Mouse (Mus musculus) cerebellum, adult 2 months (tissue): ENCODE data around the gene Itgb2. TPM values are rescaled to one million over a fixed set of nuclear protein-coding genes. Genes with fewer than 3 reads are reported as not detected.

Experiments used
- DNase-seq, 2 experiments: peaks; one replicate each; pipeline ENCODE4 v3.0.0; 2021
- H3K27ac ChIP-seq: fragments of 200-500 bp; 2 replicates; pipeline ENCODE4 v1.5.1; 2012; ENCODE audit warnings: low read length, control low read depth, inconsistent platforms; ENCODE audit not compliant: insufficient read depth
- H3K27me3 ChIP-seq: fragments of 200-500 bp; 2 replicates; pipeline ENCODE4 v1.6.1; 2012; ENCODE audit warnings: inconsistent platforms, mild to moderate bottlenecking, low read length, moderate library complexity; ENCODE audit not compliant: control insufficient read depth, insufficient read depth
- H3K4me1 ChIP-seq: fragments of 200-500 bp; 2 replicates; pipeline ENCODE4 v1.6.1; 2011; ENCODE audit warnings: low read length; ENCODE audit not compliant: control insufficient read depth, insufficient read depth
- H3K4me3 ChIP-seq: fragments of 200-500 bp; replicated peaks from 2 replicates; pipeline ENCODE3; 2011; ENCODE audit warnings: mild to moderate bottlenecking, low read depth, low read length, control low read depth; ENCODE audit not compliant: insufficient read depth
- CTCF ChIP-seq: fragments of 200-500 bp; IDR thresholded peaks from 2 replicates; pipeline ENCODE4 v1.5.1; 2011; ENCODE audit warnings: low read depth, mild to moderate bottlenecking, control low read depth, low read length, moderate library complexity, borderline replicate concordance; ENCODE audit not compliant: insufficient read depth
- POLR2A ChIP-seq: fragments of 200-500 bp; IDR thresholded peaks from 2 replicates; pipeline ENCODE4 v1.6.1; 2011; ENCODE audit warnings: low read length, control low read depth, borderline replicate concordance; ENCODE audit not compliant: insufficient read depth
- WGBS: fragments of 180-500 bp; shearing (Covaris S2); methylation state at CpG from one replicate; pipeline ENCODE4 v1.1.7; 2018; 5-methylcytosine and 5-hydroxymethylcytosine counted together
- polyA plus RNA-seq: library from polyadenylated mRNA; depleted of rRNA; stranded (reverse); fragments of >200 nt; gene quantifications from 2 replicates; pipeline ENCODE4 v1.2.3, GENCODE M21; 2012

The Itgb2 gene
- polyA plus RNA-seq, 1 experiment = 2.3 TPM

GRCm38 (mm10) chr10:77498254-77498653, 31.8 kb upstream of the Itgb2 start:
- WGBS = 83% methylated on average over 6 of the region's 6 CpGs

GRCm38 (mm10) chr10:77500636-77501035, 29.4 kb upstream of the Itgb2 start:
- H3K4me3 ChIP-seq = no peak overlapping the region
- TF ChIP-seq CTCF (no peak), POLR2A (no peak)
- H3K4me1 ChIP-seq = peaks cover 51% of the 10 kb centered on the region
- 90% methylated on average over 14 of the region's 14 CpGs for WGBS
- no peak overlapping the region for H3K27ac ChIP-seq
- DNase-seq = no peak
- no peaks in the 10 kb centered on the region for H3K27me3 ChIP-seq

More at GRCm38 (mm10) chr10:77498254-77498653, 31.8 kb upstream of the Itgb2 start:
- no peak overlapping the region for H3K4me3 ChIP-seq
- no peak for TF ChIP-seq CTCF
- TF ChIP-seq POLR2A = no peak
- no peak overlapping the region for H3K27ac ChIP-seq
- H3K27me3 ChIP-seq = no peaks in the 10 kb centered on the region
- peaks cover 45% of the 10 kb centered on the region for H3K4me1 ChIP-seq
- DNase-seq = no peak

GRCm38 (mm10) chr10:77502967-77503922, 26.8 kb upstream of the Itgb2 start:
- H3K4me1 ChIP-seq = peaks cover 55% of the 10 kb centered on the region
- 38% methylated on average over 25 of the region's 25 CpGs for WGBS
- peak; percentile 60 to 63 for DNase-seq
- no peaks in the 10 kb centered on the region for H3K27me3 ChIP-seq
- H3K4me3 ChIP-seq = no peak overlapping the region
- no peak for TF ChIP-seq POLR2A
- no peak for TF ChIP-seq CTCF
- H3K27ac ChIP-seq = no peak overlapping the region

- 50% methylated on average over 6 of the region's 6 CpGs for WGBS
- peak; percentile 60 to 66 for DNase-seq
- Histone ChIP-seq H3K27ac (no peak overlapping the region), H3K4me1 (peaks cover 58% of the 10 kb centered on the region), H3K27me3 (no peaks in the 10 kb centered on the region), H3K4me3 (no peak overlapping the region)
- TF ChIP-seq CTCF = no peak
- no peak for TF ChIP-seq POLR2A
These were observed 25.9 kb upstream of the Itgb2 start for GRCm38 (mm10) chr10:77504143-77504542.

GRCm38 (mm10) chr10:77506526-77506925, 23.5 kb upstream of the Itgb2 start:
- Histone ChIP-seq H3K27me3 (no peaks in the 10 kb centered on the region), H3K4me1 (peaks cover 77% of the 10 kb centered on the region), H3K4me3 (no peak overlapping the region), H3K27ac (peak overlapping the region; percentile 78)
- DNase-seq = peak; percentile 83 to 90
- TF ChIP-seq POLR2A (no peak), CTCF (no peak)
- WGBS = 18% methylated on average over 5 of the region's 5 CpGs

GRCm38 (mm10) chr10:77506961-77507577, 23.0 kb upstream of the Itgb2 start:
- Histone ChIP-seq H3K4me3 (no peak overlapping the region), H3K4me1 (peaks cover 78% of the 10 kb centered on the region), H3K27ac (peak overlapping the region; percentile 78), H3K27me3 (no peaks in the 10 kb centered on the region)
- peak; percentile 57 to 62 for DNase-seq
- TF ChIP-seq CTCF = no peak
- TF ChIP-seq POLR2A = no peak
- 18% methylated on average over 13 of the region's 13 CpGs for WGBS

- 73% methylated on average over 4 of the region's 4 CpGs for WGBS
- Histone ChIP-seq H3K27me3 (no peaks in the 10 kb centered on the region), H3K27ac (0 out of 2 replicates have a peak overlapping the region, but pooled peaks have one; percentile 13), H3K4me1 (peaks cover 78% of the 10 kb centered on the region), H3K4me3 (no peak overlapping the region)
- DNase-seq = peak in 1 of 2 experiments; percentile 14
- TF ChIP-seq POLR2A (no peak), CTCF (no peak)
These were observed 22.3 kb upstream of the Itgb2 start for GRCm38 (mm10) chr10:77507779-77508178.
